Mouse (Mus musculus): ENCODE data around the gene Hist1h2ad.

GRCm38 (mm10) chr13:23597957-23598356 lies 23.8 kb downstream of the Hist1h2ad start:
- TF ChIP-seq CTCF (IDR thresholded peaks at IDR 0.05; ENCODE audit: low read depth): peak; percentile 83
- TF ChIP-seq EP300 (IDR thresholded peaks at IDR 0.05; ENCODE audit: low read depth): peak; percentile 67
